Mouse (Mus musculus) CD4-positive, CD25-positive, alpha-beta regulatory T cell, adult 4 months (primary cell): ENCODE data around the gene Uhmk1. TPM values are rescaled to one million over a fixed set of nuclear protein-coding genes. Genes with fewer than 3 reads are reported as not detected.

Source experiments
- polyA plus RNA-seq, 2 experiments: library from polyadenylated mRNA; unstranded; fragments of 100-300 nt; shearing (Covaris generic); gene quantifications; one replicate each; pipeline ENCODE4 v1.2.1; 2017

Uhmk1 gene
- polyA plus RNA-seq, 2 experiments from 2014 or later: 10.0 to 12.1 TPM

Other genes with a start within 250 kb of the Uhmk1 start
- 10 to 100 TPM in 1 of 2 experiments, 1 to 10 TPM in 1; 9.4 to 13.9 TPM for gene Hsd17b7, start 246.2 kb downstream of the Uhmk1 start, polyA plus RNA-seq
- gene Ddr2, start 104.6 kb downstream of the Uhmk1 start, polyA plus RNA-seq: not detected
- gene Uap1, start 40.4 kb downstream of the Uhmk1 start, polyA plus RNA-seq: 10 to 100 TPM; 12.9 to 18.1 TPM
- gene Sh2d1b2, start 17.4 kb upstream of the Uhmk1 start, polyA plus RNA-seq: not detected
- gene Sh2d1b1, start 61.9 kb upstream of the Uhmk1 start, polyA plus RNA-seq: not detected
- not detected for gene Gm7694, start 90.9 kb upstream of the Uhmk1 start, polyA plus RNA-seq
- gene Spata46, start 93.4 kb upstream of the Uhmk1 start, polyA plus RNA-seq: not detected